Mouse (Mus musculus) fibroblast of lung, adult 2 months (primary cell): ENCODE measurements around the gene Ndc1.
A peak's percentile ranks its signal among the peaks of the same experiment; 100 is the strongest.
"Not testable (repeated sequence)": the region's sequence is repeated elsewhere in the genome, so short reads cannot be mapped to it uniquely, and the experiment has no call there.

Experiments
- DNase-seq: peaks from one replicate; pipeline ENCODE4 v3.0.0-alpha.2; 2011; ENCODE audit warnings: low read depth

Ndc1 gene

DNA sequence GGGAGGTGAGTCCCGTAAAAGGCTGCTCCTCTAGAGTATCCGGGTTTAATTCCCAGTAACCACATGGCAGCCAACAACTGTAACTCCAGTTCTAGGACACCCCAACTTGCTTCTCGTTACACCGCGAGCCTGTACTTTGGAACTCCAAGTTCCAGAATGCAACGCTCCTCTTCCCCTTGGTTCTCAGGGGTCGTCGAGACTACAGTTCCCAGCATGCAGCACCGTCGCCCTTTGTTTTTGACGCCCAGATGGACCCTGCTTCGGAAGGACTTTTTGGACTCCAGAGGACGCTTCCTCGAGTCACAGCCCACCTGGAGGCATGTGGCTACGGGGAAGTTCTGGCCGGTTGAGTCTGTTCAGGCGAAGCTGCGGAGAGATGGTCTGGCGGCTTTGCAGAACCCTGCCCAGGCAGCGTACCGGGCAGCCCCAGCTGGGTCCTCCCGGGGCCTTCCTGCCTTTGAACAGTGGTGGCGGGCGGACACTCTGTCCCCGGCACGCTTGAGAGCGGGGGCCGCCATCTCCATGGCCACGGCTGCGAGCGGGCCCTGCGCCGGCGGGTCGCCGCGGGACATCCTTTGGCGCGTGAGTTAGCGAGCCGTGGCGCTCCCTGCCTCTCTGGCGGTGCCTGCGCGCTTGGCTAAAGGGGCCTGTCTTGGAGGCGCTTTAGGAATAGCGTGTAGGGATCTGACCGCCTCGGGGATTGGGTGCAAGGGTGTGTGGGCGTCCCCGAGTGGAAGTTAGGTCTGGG is at the start of gene Ndc1:
Gene Ndc1 (plus strand): TSS at position 218 of the 748 bp plus-strand sequence.
- DNase-seq = peak; percentile 81

- no peak for DNase-seq
Observed at GRCm38 (mm10) chr4:107318646-107319045, 48.9 kb upstream of the Ndc1 start.

DNA sequence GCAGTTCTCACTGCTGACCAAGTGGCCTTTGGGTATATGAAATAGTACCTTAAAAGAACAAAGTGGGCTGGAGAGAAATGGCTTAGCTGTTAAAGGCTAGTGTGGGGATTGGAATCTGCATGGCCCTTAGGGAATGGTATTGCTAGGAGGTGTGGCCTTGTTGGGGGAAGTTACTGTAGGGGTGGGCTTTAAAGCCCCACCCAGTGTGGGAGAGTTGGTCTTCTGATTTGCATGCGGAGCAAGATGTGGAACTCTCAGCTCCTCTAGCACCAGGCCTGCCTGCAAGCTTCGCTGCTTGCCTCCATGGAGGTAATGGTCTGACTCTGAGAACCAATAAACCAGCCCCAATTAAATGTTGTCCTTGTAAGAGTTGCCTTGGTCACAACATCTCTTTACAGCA is 46.5 kb upstream of the Ndc1 start:
- DNase-seq = no peak

DNA sequence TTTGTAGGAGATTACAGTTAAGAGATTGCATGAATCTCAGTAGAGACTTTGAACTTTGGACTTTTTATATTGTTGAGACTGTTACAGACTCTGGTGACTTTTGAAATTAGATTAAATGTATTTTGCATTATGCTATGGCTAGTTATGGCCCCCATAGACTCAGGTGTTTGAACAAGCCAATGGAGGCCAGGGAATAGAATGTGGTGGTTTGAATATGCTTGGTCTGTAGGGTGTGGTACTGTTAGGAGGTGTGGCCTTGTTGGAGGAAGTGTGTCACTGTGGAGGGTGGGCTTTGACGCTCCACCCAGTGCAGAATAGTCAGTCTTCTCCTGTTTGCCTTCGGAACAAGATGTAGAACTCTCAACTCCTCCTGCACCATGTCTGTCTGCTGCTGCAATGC is 44.5 kb upstream of the Ndc1 start:
- no peak for DNase-seq

DNA sequence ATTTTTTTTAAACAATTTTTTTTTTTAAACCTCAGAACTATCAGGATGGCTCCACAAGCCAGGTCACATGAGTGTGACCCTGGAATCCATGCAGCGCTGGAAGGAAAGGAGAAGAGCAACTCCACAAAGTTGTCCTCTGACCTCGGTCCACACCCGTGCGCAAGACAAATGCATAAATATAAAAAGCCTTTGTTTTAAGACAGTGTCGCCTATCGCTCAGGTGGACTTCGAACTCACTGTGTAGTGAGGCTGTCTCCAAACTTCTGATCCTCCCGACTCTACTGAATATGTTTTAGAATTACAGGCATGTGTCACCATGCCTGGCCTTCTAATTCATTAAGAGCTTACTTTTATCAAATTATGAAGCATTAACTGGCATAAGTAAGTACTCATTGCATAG is 39.1 kb upstream of the Ndc1 start:
- no peak for DNase-seq

GRCm38 (mm10) chr4:107333514-107333913 is 34.1 kb upstream of the Ndc1 start:
- DNase-seq = no peak

GRCm38 (mm10) chr4:107336356-107336755 is 31.2 kb upstream of the Ndc1 start:
- DNase-seq = no peak

DNA sequence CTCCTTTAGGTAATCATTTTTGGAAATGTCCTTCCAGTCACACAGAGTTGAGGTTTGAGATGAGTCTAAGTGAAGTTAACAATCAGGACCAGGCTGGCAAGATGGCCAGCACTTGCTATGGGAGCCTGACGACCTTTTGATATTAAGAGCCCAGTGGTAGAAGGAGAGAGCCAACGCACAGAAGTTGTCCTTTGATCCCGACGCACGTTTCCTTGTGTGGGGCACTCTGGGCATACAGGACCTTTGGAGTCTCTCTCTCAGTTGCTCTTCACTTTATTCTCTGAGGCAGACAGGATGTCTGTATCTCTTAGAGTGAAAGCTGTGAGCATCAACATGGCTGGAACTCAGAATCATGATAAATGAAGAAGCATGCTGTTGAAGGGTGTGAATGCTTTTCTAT is 30.1 kb upstream of the Ndc1 start:
- no peak for DNase-seq

- no peak for DNase-seq
Observed at GRCm38 (mm10) chr4:107341354-107341753, 26.2 kb upstream of the Ndc1 start.

DNA sequence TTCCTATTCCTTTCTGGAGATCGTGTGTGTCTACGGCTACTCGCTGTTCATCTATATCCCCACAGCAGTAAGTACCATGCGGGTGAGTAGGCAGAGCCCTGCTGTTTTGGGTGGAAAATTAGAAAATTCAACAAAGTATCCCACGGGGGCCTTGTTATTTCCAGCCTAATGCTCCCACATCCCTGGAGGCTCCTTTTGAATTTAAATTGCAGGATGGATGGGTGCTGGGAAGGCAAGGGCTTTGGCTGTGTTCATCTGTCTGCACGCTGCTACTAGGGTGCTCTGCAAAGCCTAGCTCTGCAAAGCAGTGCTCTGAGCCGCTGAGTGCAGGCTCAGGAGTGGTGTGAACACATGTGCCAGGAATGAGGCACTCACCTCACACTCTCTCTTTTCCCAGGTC is 23.0 kb upstream of the Ndc1 start:
- DNase-seq = no peak

DNA sequence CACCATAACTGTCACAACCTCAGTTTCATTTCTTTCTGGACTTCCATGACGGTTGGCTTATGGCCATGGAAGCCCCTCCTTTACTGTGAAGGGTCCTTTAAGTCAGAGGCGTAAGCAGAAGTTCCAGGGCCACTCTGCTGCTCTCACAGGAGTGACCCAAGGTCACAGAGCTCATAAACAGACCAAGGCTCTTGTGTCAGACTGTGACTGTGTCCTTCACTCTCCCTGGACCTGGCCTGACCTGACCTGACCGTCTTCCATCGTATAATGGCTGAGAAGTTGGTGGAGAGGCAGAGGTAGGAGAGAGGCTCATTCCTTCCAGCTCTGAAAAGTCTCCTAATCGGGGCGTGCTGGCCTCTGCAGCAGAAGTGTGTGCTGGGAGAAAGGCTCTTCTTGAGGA is 20.4 kb upstream of the Ndc1 start:
- no peak for DNase-seq

DNA sequence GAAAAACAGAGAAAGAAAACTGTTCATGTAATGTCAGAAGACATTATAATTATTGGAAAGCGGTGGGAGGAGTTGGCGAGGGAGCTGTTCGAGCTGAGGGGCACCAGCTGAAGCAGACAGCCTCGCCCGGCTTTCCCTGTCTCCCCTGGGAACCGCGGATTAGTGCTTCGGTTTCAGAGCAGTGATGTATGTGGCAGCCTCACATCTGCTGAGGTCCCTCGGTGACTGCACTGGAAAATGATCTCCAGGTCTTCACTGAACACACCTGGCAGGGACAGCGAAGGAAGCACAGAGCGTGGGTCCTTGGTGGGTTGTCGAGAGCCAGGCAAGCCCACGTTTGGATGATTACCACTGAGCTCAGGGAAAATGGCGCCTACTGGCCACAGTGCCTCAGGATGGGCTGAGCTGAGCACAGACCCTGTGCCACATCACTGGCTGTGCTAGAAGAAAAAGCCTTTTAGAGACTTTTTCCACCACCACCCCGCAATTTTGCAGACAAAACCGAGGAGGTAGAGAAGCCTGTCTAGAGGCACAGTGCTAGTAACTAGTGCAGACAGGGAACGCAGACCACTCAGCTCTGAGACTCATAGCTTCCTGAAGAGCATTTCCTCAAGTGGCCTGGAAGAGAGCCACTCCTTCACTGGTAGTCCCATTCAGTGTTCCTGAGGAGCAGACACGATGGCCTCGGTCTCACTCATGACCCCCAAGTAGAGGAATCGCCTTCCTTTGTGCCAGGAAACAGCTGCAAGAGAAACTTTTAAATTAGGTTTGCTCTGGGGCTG is 18.9 kb upstream of the Ndc1 start:
- DNase-seq = no peak

- DNase-seq = no peak
Observed at GRCm38 (mm10) chr4:107349311-107350008, 18.1 kb upstream of the Ndc1 start.

GRCm38 (mm10) chr4:107351368-107351767 is 16.2 kb upstream of the Ndc1 start:
- DNase-seq = no peak

- no peak for DNase-seq
Observed at GRCm38 (mm10) chr4:107353612-107354011, 14.0 kb upstream of the Ndc1 start.

- no peak for DNase-seq
Observed at GRCm38 (mm10) chr4:107354126-107354525, 13.5 kb upstream of the Ndc1 start.

GRCm38 (mm10) chr4:107354543-107354942 is 13.0 kb upstream of the Ndc1 start:
- no peak for DNase-seq

DNA sequence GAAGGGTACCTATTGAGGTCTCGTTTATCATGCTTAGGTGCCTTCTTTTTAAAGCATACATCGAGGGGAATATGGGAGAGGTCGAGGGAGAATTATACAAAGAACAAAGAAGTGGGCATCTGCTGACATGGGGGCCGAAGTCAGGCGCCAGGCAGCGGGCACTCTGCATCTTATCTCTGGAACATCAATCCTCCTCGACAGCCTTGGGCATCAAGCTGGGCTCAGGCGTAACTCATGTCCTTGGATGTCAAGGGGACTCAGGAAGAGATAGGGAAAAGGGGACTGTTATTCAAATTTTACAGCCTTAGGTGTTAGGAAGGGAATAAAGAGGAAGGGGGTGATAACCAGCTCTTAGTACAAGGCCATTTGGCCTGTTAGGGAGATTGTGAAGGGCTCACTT is 10.4 kb upstream of the Ndc1 start:
- not testable (repeated sequence) for DNase-seq

DNA sequence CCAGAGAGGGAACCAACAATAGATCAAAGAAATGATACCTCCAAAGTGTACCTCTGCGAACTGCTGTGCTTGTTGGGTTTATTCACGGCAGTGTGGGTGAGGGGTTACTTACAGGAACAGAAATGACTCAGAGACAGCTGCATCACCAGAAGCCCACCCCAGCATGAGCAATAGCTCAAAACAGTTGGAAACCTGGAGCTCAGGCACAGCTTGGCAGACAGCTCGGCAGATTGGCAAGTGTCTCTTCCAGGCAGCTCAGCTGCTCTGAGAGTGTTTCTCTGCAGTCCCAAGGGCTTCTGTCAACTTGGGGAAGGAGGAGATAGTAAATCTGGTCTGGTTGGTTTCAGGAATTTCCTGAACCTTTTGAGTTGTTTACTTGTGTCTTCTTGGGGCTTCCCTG is 9.1 kb upstream of the Ndc1 start:
- DNase-seq = no peak

- no peak for DNase-seq
Observed at GRCm38 (mm10) chr4:107360457-107361145, 7.0 kb upstream of the Ndc1 start.

GRCm38 (mm10) chr4:107362755-107363154 is 4.8 kb upstream of the Ndc1 start:
- DNase-seq = no peak

DNA sequence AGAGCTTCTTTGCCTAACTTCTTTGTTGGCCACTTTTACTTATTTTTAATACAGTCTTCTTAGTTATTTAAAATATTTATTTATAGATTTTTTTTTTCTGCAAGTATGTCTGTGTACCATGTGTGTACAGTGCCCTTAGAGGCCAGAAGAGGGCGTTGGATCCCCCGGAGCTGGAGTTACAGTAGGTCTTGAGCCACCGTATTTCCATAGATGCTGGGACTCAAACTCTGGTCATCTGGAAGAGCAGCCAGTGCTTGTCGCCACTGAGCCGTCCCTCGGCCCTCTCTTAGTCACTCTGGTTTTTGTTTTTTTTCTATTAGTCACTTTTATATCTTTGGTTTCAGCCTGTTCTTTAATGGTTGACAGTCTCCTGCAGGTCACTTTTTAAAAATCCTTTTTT is 4.0 kb upstream of the Ndc1 start:
- DNase-seq = no peak
